Mouse (Mus musculus) neural tube, embryonic 12.5 days (tissue): ENCODE measurements around the gene Prr12. TPM values are rescaled to one million over a fixed set of nuclear protein-coding genes. Genes with fewer than 3 reads are reported as not detected.
A peak's percentile ranks its signal among the peaks of the same experiment; 100 is the strongest.

Experiments
- ATAC-seq: fragments of 200-750 bp; cut with Nextera tagmentation; 2 replicates; pipeline ENCODE4 v1.8.0; 2017; ENCODE audit warnings: low read depth, mild to moderate bottlenecking, moderate TSS enrichment, moderate library complexity; ENCODE audit not compliant: low FRiP score
- H3K27ac ChIP-seq: fragments of 300-500 bp; sonication (generic); 2 replicates; pipeline ENCODE4 v1.5.1; 2016
- H3K27me3 ChIP-seq: fragments of 300-500 bp; sonication (generic); replicated peaks from 2 replicates; pipeline ENCODE4 v1.6.1; 2016; ENCODE audit warnings: mild to moderate bottlenecking
- H3K36me3 ChIP-seq: fragments of 300-500 bp; sonication (generic); 2 replicates; pipeline ENCODE4 v1.6.1; 2016; ENCODE audit warnings: mild to moderate bottlenecking
- H3K4me1 ChIP-seq: fragments of 300-500 bp; sonication (generic); 2 replicates; pipeline ENCODE4 v1.6.1; 2016
- H3K4me2 ChIP-seq: fragments of 300-500 bp; sonication (generic); replicated peaks from 2 replicates; pipeline ENCODE4 v1.6.1; 2016; ENCODE audit warnings: mild to moderate bottlenecking
- H3K4me3 ChIP-seq: fragments of 300-500 bp; sonication (generic); 2 replicates; pipeline ENCODE4 v1.5.1; 2016
- H3K9ac ChIP-seq: fragments of 300-500 bp; sonication (generic); 2 replicates; pipeline ENCODE4 v1.6.1; 2016; ENCODE audit warnings: mild to moderate bottlenecking
- H3K9me3 ChIP-seq: fragments of 300-500 bp; sonication (generic); 2 replicates; pipeline ENCODE4 v1.6.1; 2016; ENCODE audit warnings: mild to moderate bottlenecking
- WGBS: fragments of 180-500 bp; shearing (Covaris S2); methylation state at CpG from one replicate; pipeline ENCODE4 v1.1.7; 2016; 5-methylcytosine and 5-hydroxymethylcytosine counted together
- polyA plus RNA-seq: library from polyadenylated mRNA; unstranded; fragments of >200 nt; fragmentation: Nextera tagmentation; extraction: Ambion mirVana; gene quantifications from 2 replicates; pipeline ENCODE4 v1.2.1, GENCODE M21; 2016

The Prr12 gene
- polyA plus RNA-seq, 1 experiment from 2014 or later, result 11.8 TPM

GRCm38 (mm10) chr7:45076501-45076900 is 23.8 kb upstream of the Prr12 start:
- ATAC-seq, result no peak
- no peaks in the 10 kb centered on the region for H3K9me3 ChIP-seq
- H3K4me2 ChIP-seq, result no peak overlapping the region
- H3K27ac ChIP-seq, result no peak overlapping the region
- H3K36me3 ChIP-seq, result peaks cover 38% of the 10 kb centered on the region
- H3K27me3 ChIP-seq, result no peaks in the 10 kb centered on the region
- H3K4me3 ChIP-seq, result no peak overlapping the region
- no peaks in the 10 kb centered on the region for H3K4me1 ChIP-seq
- WGBS, result 91% methylated on average over 30 of the region's 30 CpGs
- H3K9ac ChIP-seq, result no peak overlapping the region

GRCm38 (mm10) chr7:45075405-45075804 is 22.7 kb upstream of the Prr12 start:
- Histone ChIP-seq H3K4me1 (no peaks in the 10 kb centered on the region), H3K9me3 (no peaks in the 10 kb centered on the region), H3K36me3 (peaks cover 38% of the 10 kb centered on the region), H3K9ac (no peak overlapping the region), H3K4me3 (no peak overlapping the region), H3K27me3 (no peaks in the 10 kb centered on the region), H3K27ac (no peak overlapping the region), H3K4me2 (no peak overlapping the region)
- WGBS, result 83% methylated on average over 4 of the region's 4 CpGs
- no peak for ATAC-seq

- ATAC-seq, result no peak
These were observed 21.3 kb upstream of the Prr12 start for GRCm38 (mm10) chr7:45073949-45074348.

GRCm38 (mm10) chr7:45073171-45073707 is 20.6 kb upstream of the Prr12 start:
- no peak overlapping the region for H3K27ac ChIP-seq
- no peak for ATAC-seq
- no peaks in the 10 kb centered on the region for H3K4me1 ChIP-seq
- peaks cover 38% of the 10 kb centered on the region for H3K36me3 ChIP-seq
- H3K9me3 ChIP-seq, result no peaks in the 10 kb centered on the region
- H3K4me3 ChIP-seq, result no peak overlapping the region
- H3K4me2 ChIP-seq, result no peak overlapping the region
- no peaks in the 10 kb centered on the region for H3K27me3 ChIP-seq
- 86% methylated on average over 7 of the region's 7 CpGs for WGBS
- H3K9ac ChIP-seq, result no peak overlapping the region

More at GRCm38 (mm10) chr7:45073949-45074348, 21.3 kb upstream of the Prr12 start:
- no peak overlapping the region for H3K4me2 ChIP-seq
- H3K4me1 ChIP-seq, result no peaks in the 10 kb centered on the region
- no peak overlapping the region for H3K27ac ChIP-seq
- 89% methylated on average over 12 of the region's 12 CpGs for WGBS
- H3K27me3 ChIP-seq, result no peaks in the 10 kb centered on the region
- peaks cover 38% of the 10 kb centered on the region for H3K36me3 ChIP-seq
- H3K9ac ChIP-seq, result no peak overlapping the region
- no peak overlapping the region for H3K4me3 ChIP-seq
- H3K9me3 ChIP-seq, result no peaks in the 10 kb centered on the region

GRCm38 (mm10) chr7:45072230-45072629 is 19.5 kb upstream of the Prr12 start:
- ATAC-seq, result no peak
- Histone ChIP-seq H3K4me2 (no peak overlapping the region), H3K36me3 (peaks cover 31% of the 10 kb centered on the region), H3K27me3 (no peaks in the 10 kb centered on the region), H3K27ac (no peak overlapping the region), H3K4me3 (no peak overlapping the region), H3K4me1 (no peaks in the 10 kb centered on the region), H3K9ac (no peak overlapping the region), H3K9me3 (no peaks in the 10 kb centered on the region)
- WGBS, result 79% methylated on average over 2 of the region's 2 CpGs

GRCm38 (mm10) chr7:45069671-45070070 is 17.0 kb upstream of the Prr12 start:
- no peak overlapping the region for H3K27ac ChIP-seq
- no peaks in the 10 kb centered on the region for H3K9me3 ChIP-seq
- no peak overlapping the region for H3K9ac ChIP-seq
- no peaks in the 10 kb centered on the region for H3K4me1 ChIP-seq
- no peaks in the 10 kb centered on the region for H3K27me3 ChIP-seq
- peaks cover 13% of the 10 kb centered on the region; the same call in 1 of the 2 replicates for H3K36me3 ChIP-seq
- H3K4me2 ChIP-seq, result no peak overlapping the region
- 89% methylated on average over 2 of the region's 2 CpGs for WGBS
- no peak for ATAC-seq
- no peak overlapping the region for H3K4me3 ChIP-seq

- 42% methylated on average over 5 of the region's 5 CpGs for WGBS
- no peak overlapping the region for H3K4me3 ChIP-seq
- peaks cover 10% of the 10 kb centered on the region; the same call in 1 of the 2 replicates for H3K4me1 ChIP-seq
- H3K27ac ChIP-seq, result no peak overlapping the region
- H3K9me3 ChIP-seq, result no peaks in the 10 kb centered on the region
- no peaks in the 10 kb centered on the region for H3K36me3 ChIP-seq
- no peak overlapping the region for H3K9ac ChIP-seq
- H3K27me3 ChIP-seq, result no peaks in the 10 kb centered on the region
- no peak overlapping the region for H3K4me2 ChIP-seq
- ATAC-seq, result 0 out of 2 replicates have a peak, but pooled peaks have one; percentile 48
These were observed 15.3 kb upstream of the Prr12 start for GRCm38 (mm10) chr7:45068000-45068318.

- no peak overlapping the region for H3K27ac ChIP-seq
- H3K9ac ChIP-seq, result no peak overlapping the region
- 77% methylated on average over 4 of the region's 4 CpGs for WGBS
- H3K4me3 ChIP-seq, result no peak overlapping the region
- ATAC-seq, result no peak
- H3K4me1 ChIP-seq, result peaks cover 10% of the 10 kb centered on the region; the same call in 1 of the 2 replicates
- no peaks in the 10 kb centered on the region for H3K9me3 ChIP-seq
- no peaks in the 10 kb centered on the region for H3K27me3 ChIP-seq
- no peak overlapping the region for H3K4me2 ChIP-seq
- H3K36me3 ChIP-seq, result no peaks in the 10 kb centered on the region
These were observed 14.7 kb upstream of the Prr12 start for GRCm38 (mm10) chr7:45067190-45067999.

GRCm38 (mm10) chr7:45062239-45062835 is 9.7 kb upstream of the Prr12 start, which contains the start of the genes Nosip and Prrg2:
TSS of gene Nosip (plus strand) at chr7:45062429.
TSS of gene Prrg2 (minus strand) at chr7:45062677.
- WGBS, result under 1% methylated on average over 31 of the region's 31 CpGs
- Histone ChIP-seq H3K4me1 (peaks cover 30% of the 10 kb centered on the region), H3K4me2 (peak within 1 kb of the TSS; percentile 72), H3K4me3 (peak within 1 kb of the TSS; percentile 53), H3K9ac (peak within 1 kb of the TSS; percentile 54), H3K9me3 (no peaks in the 10 kb centered on the region), H3K27ac (peak within 1 kb of the TSS; percentile 44; the same call in 1 of the 2 replicates), H3K27me3 (no peaks in the 10 kb centered on the region), H3K36me3 (no peaks in the 10 kb centered on the region)
- ATAC-seq, result peak; percentile 91

GRCm38 (mm10) chr7:45061532-45062075 is 8.9 kb upstream of the Prr12 start:
- WGBS, result 16% methylated on average over 11 of the region's 11 CpGs
- ATAC-seq, result no peak
- H3K27me3 ChIP-seq, result no peaks in the 10 kb centered on the region
- H3K9ac ChIP-seq, result peak overlapping the region; percentile 39; the same call in 1 of the 2 replicates
- no peak overlapping the region for H3K27ac ChIP-seq
- peaks cover 30% of the 10 kb centered on the region for H3K4me1 ChIP-seq
- H3K4me2 ChIP-seq, result peak overlapping the region; percentile 72
- H3K9me3 ChIP-seq, result no peaks in the 10 kb centered on the region
- H3K36me3 ChIP-seq, result no peaks in the 10 kb centered on the region
- peak overlapping the region; percentile 53 for H3K4me3 ChIP-seq

GRCm38 (mm10) chr7:45060632-45061122 is 8.0 kb upstream of the Prr12 start:
- Histone ChIP-seq H3K4me1 (peaks cover 30% of the 10 kb centered on the region), H3K4me3 (no peak overlapping the region), H3K27me3 (no peaks in the 10 kb centered on the region), H3K9me3 (no peaks in the 10 kb centered on the region), H3K36me3 (no peaks in the 10 kb centered on the region), H3K27ac (no peak overlapping the region), H3K4me2 (no peak overlapping the region), H3K9ac (no peak overlapping the region)
- WGBS, result 94% methylated on average over 6 of the region's 6 CpGs
- no peak for ATAC-seq
